Comparison of ENCODE assay signal across 18 mouse cellular contexts in the genomic region with DNA sequence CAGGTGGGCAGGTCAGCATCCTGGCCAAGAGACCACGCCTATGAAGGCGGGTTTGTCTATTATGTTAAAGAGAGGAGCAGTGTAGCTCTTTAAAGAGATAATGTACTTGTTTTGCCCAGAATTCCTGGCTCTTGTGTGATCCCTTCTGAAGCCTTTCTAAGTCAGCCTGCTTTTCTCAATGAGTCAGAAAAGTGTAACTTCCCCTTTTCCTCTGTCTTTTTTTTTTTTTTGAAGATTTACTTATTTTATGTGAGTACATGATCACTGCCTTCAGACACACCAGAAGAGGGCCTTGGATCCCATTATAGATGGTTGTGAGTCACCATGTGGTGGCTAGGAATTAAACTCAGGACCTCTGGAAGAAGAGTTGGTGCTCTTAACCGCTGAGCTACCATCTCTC. TPM values are rescaled to one million over a fixed set of nuclear protein-coding genes. Genes with fewer than 3 reads are reported as not detected.
"Had no signal": no experiment of that assay in that cellular context is flagged by ENCODE, and none has a peak within 500 bp of the region (broad histone marks: within the 10 kb centered on the region; RNA-seq: fewer than 3 reads in every experiment).

No protein-coding gene starts in this region.

- H3K4me3 ChIP-seq: left cerebral cortex, adult 2 months; limb, embryonic 10.5 days; liver, embryonic 15.5 days; megakaryocyte, embryonic 14.5 days; midbrain, embryonic 15.5 days; neural tube, embryonic 12.5 days had no signal

- H3K36me3 ChIP-seq: limb, embryonic 10.5 days; liver, embryonic 15.5 days; midbrain, embryonic 15.5 days; neural tube, embryonic 12.5 days had no signal

- H3K27ac ChIP-seq: left cerebral cortex, adult 2 months; limb, embryonic 10.5 days; liver, embryonic 15.5 days; midbrain, embryonic 15.5 days; neural tube, embryonic 12.5 days had no signal

- H3K4me1 ChIP-seq: liver, embryonic 15.5 days; midbrain, embryonic 15.5 days; neural tube, embryonic 12.5 days had no signal

- H3K9me3 ChIP-seq: limb, embryonic 10.5 days; liver, embryonic 15.5 days; midbrain, embryonic 15.5 days; neural tube, embryonic 12.5 days had no signal

- H3K9ac ChIP-seq: liver, embryonic 15.5 days; lung, embryonic 14.5 days; midbrain, embryonic 15.5 days; neural tube, embryonic 12.5 days had no signal

- DNase-seq: kidney, postnatal 25 days; lung, embryonic 14.5 days; lung, postnatal 10 days; lung, postnatal 4 days; retina, postnatal 1 day; right cerebral cortex, postnatal 4 days; spleen, adult 18-20 months; thymus, adult 2 months; thymus, postnatal 25 days had no signal

- H3K4me2 ChIP-seq: liver, embryonic 11.5 days; liver, embryonic 15.5 days; lung, embryonic 14.5 days; midbrain, embryonic 11.5 days; midbrain, embryonic 15.5 days; neural tube, embryonic 12.5 days had no signal

- H3K27me3 ChIP-seq: liver, embryonic 15.5 days; megakaryocyte, embryonic 14.5 days; midbrain, embryonic 15.5 days; neural tube, embryonic 12.5 days had no signal

- ATAC-seq: midbrain, embryonic 15.5 days had no signal

RNA-seq across cellular contexts. Expression of gene Ccdc170, which starts 12.9 kb away (rescaled TPM):
- polyA plus RNA-seq: liver, embryonic 11.5 days; liver, embryonic 15.5 days; stomach, embryonic 14.5 days had no signal
